10 mouse cellular contexts compared by ENCODE assay signal in genomic region chr3:83980231-83980872, GRCm38 (mm10). TPM values are rescaled to one million over a fixed set of nuclear protein-coding genes. Genes with fewer than 3 reads are reported as not detected.
A peak's percentile ranks its signal among the peaks of the same experiment; 100 is the strongest.
DNase-seq lines count a peak whose midpoint lies in the region; ATAC-seq and TF ChIP-seq lines count a peak whose summit lies in the region.
"Had no signal": no experiment of that assay in that cellular context is flagged by ENCODE, and none has a peak within 500 bp of the region (broad histone marks: within the 10 kb centered on the region; RNA-seq: fewer than 3 reads in every experiment).

No protein-coding gene starts in this region.

- 0 out of 2 replicates have a peak, but pooled peaks have one; percentile 29 for ATAC-seq in kidney, embryonic 16.5 days (ENCODE audit: low FRiP score, low TSS enrichment)
- ATAC-seq in forebrain, embryonic 14.5 days = peak; percentile 92
- peak; percentile 95 for ATAC-seq in midbrain, embryonic 13.5 days

- H3K36me3 ChIP-seq in kidney, embryonic 16.5 days (ENCODE audit: insufficient read depth, low read length) = no peaks in the 10 kb centered on the region
- no peaks in the 10 kb centered on the region for H3K36me3 ChIP-seq in kidney, adult 2 months (ENCODE audit: control insufficient read depth, insufficient read depth, low read length)
- H3K36me3 ChIP-seq in forebrain, embryonic 14.5 days (ENCODE audit: control insufficient read depth, insufficient read depth, low read length) = no peaks in the 10 kb centered on the region
- no peaks in the 10 kb centered on the region for H3K36me3 ChIP-seq in midbrain, embryonic 13.5 days

- no peaks in the 10 kb centered on the region for H3K9me3 ChIP-seq in kidney, embryonic 16.5 days (ENCODE audit: low read length)
- no peaks in the 10 kb centered on the region for H3K9me3 ChIP-seq in forebrain, embryonic 14.5 days (replicated peaks; ENCODE audit: control insufficient read depth, low read length)
- H3K9me3 ChIP-seq in midbrain, embryonic 13.5 days = no peaks in the 10 kb centered on the region

- no peak overlapping the region for H3K4me2 ChIP-seq in kidney, embryonic 16.5 days (replicated peaks; ENCODE audit: low read depth, low read length)
- peak overlapping the region; percentile 18 for H3K4me2 ChIP-seq in forebrain, embryonic 14.5 days (ENCODE audit: low read length)
- H3K4me2 ChIP-seq in midbrain, embryonic 13.5 days (replicated peaks) = peak overlapping the region; percentile 15
- H3K4me2 ChIP-seq: heart, embryonic 11.5 days had no signal

- H3K9ac ChIP-seq in kidney, embryonic 16.5 days (replicated peaks; ENCODE audit: low read length) = no peak overlapping the region
- H3K9ac ChIP-seq in forebrain, embryonic 14.5 days (ENCODE audit: low read length) = peak overlapping the region; percentile 29; the same call in 1 of the 2 replicates
- peak overlapping the region; percentile 47; the same call in 1 of the 2 replicates for H3K9ac ChIP-seq in midbrain, embryonic 13.5 days (replicated peaks)

- TF ChIP-seq POLR2A in kidney, adult 2 months (IDR thresholded peaks at IDR 0.05; ENCODE audit: low read depth, low read length) = no peak

- no peak overlapping the region for H3K27ac ChIP-seq in kidney, embryonic 16.5 days (ENCODE audit: low read length)
- no peak overlapping the region for H3K27ac ChIP-seq in kidney, adult 2 months (ENCODE audit: insufficient read depth, low read depth, low read length)
- H3K27ac ChIP-seq in forebrain, embryonic 14.5 days (ENCODE audit: low read depth, low read length) = peak overlapping the region; percentile 98
- H3K27ac ChIP-seq in midbrain, embryonic 13.5 days = peak overlapping the region; percentile 93

- H3K4me1 ChIP-seq in kidney, embryonic 16.5 days (ENCODE audit: insufficient read depth, low read length) = peaks cover 14% of the 10 kb centered on the region
- H3K4me1 ChIP-seq in kidney, adult 2 months (ENCODE audit: control insufficient read depth, insufficient read depth, low read length) = no peaks in the 10 kb centered on the region
- H3K4me1 ChIP-seq in forebrain, embryonic 14.5 days (ENCODE audit: control insufficient read depth, insufficient read depth, low read length) = peaks cover 80% of the 10 kb centered on the region
- H3K4me1 ChIP-seq in midbrain, embryonic 13.5 days (replicated peaks) = peaks cover 92% of the 10 kb centered on the region

- no peak for DNase-seq in kidney, adult 2 months
- DNase-seq in WW6 (ENCODE audit: low read depth, low spot score) (peak; percentile 63), liver (no peak)
- DNase-seq in forebrain, embryonic 14.5 days (ENCODE audit: low spot score) = peak; percentile 97
- DNase-seq in cerebellum, adult 18-20 months = no peak
- DNase-seq in cerebellum, postnatal 14 days = no peak
- DNase-seq: cerebellum, postnatal 36 days had no signal

- no peak for TF ChIP-seq CTCF in kidney, adult 2 months (conservative IDR thresholded peaks at IDR 0.05; ENCODE audit: insufficient read depth, insufficient read length, low read depth, low read length)

- no peaks in the 10 kb centered on the region for H3K27me3 ChIP-seq in kidney, embryonic 16.5 days (ENCODE audit: insufficient read depth, low read length)
- H3K27me3 ChIP-seq in kidney, adult 2 months (replicated peaks; ENCODE audit: control insufficient read depth, insufficient read depth, low read length) = no peaks in the 10 kb centered on the region
- H3K27me3 ChIP-seq in forebrain, embryonic 14.5 days (replicated peaks; ENCODE audit: control insufficient read depth, insufficient read depth, low read length) = no peaks in the 10 kb centered on the region
- no peaks in the 10 kb centered on the region for H3K27me3 ChIP-seq in midbrain, embryonic 13.5 days

- WGBS in kidney, embryonic 16.5 days = 40% methylated on average over 6 of the region's 6 CpGs
- 76% methylated on average over 6 of the region's 6 CpGs for WGBS in kidney, adult 2 months
- under 1% methylated on average over 6 of the region's 6 CpGs for WGBS in forebrain, embryonic 14.5 days
- 2% methylated on average over 6 of the region's 6 CpGs for WGBS in midbrain, embryonic 13.5 days

- H3K4me3 ChIP-seq in kidney, embryonic 16.5 days (ENCODE audit: low read length) = no peak overlapping the region
- no peak overlapping the region for H3K4me3 ChIP-seq in kidney, adult 2 months (ENCODE audit: insufficient read depth, low read depth, low read length)
- no peak overlapping the region for H3K4me3 ChIP-seq in forebrain, embryonic 14.5 days (ENCODE audit: low read depth, low read length)
- no peak overlapping the region for H3K4me3 ChIP-seq in midbrain, embryonic 13.5 days (replicated peaks)

RNA-seq across cellular contexts. Expression of gene Tmem131l, which starts 59.6 kb away (rescaled TPM):
- 33.5 and 35.1 TPM in 2 replicates for polyA plus RNA-seq in kidney, embryonic 16.5 days (2015; fragmentation: Nextera tagmentation; extraction: Ambion mirVana)
- 8.8 and 9.8 TPM in 2 replicates for polyA plus RNA-seq in kidney, adult 2 months (2012; rRNA removed)
- polyA plus RNA-seq in forebrain, embryonic 14.5 days (2014; fragmentation: Nextera tagmentation; extraction: Ambion mirVana) = 123 and 131 TPM in 2 replicates
- polyA plus RNA-seq in midbrain, embryonic 13.5 days (2015; fragmentation: Nextera tagmentation; extraction: Ambion mirVana) = 81.1 and 91.8 TPM in 2 replicates

Comparison
In these comparisons a context has a peak if more than half of its experiments do, and no peak if none do; other contexts are left out.
1. ATAC-seq: peak in every context shown above with its lines; median percentile 95 in midbrain, embryonic 13.5 days; 92 in forebrain, embryonic 14.5 days; 29 in kidney, embryonic 16.5 days.
2. H3K27ac ChIP-seq: peak in forebrain, embryonic 14.5 days (single experiment) and midbrain, embryonic 13.5 days (single experiment); none in kidney, embryonic 16.5 days (single experiment) and kidney, adult 2 months (single experiment).
3. DNase-seq: peak in WW6 (single experiment) and forebrain, embryonic 14.5 days (single experiment); none in kidney, adult 2 months (single experiment), liver (single experiment), cerebellum, adult 18-20 months (0 of 2) and cerebellum, postnatal 14 days (0 of 2).